Mouse (Mus musculus) v-Abl transformed pro-B cells (cell line): Measurements from ENCODE around the gene Btbd17.

Experiments used
- in situ Hi-C, 2 experiments: fragments of 400-800 bp; cut with MboI; formaldehyde crosslinking; loops; one replicate each; pipeline ENCODE4 v1.15.1; 2025; ENCODE audit not compliant: unreplicated experiment in 2 of 2

Btbd17 gene

GRCm38 (mm10) chr11:114807686-114808427 lies 12.1 kb upstream of the Btbd17 start:
- in situ Hi-C loops = no loop called here

- in situ Hi-C loops = no loop called here
These were observed 11.3 kb upstream of the Btbd17 start for GRCm38 (mm10) chr11:114807025-114807424.

GRCm38 (mm10) chr11:114803990-114804389 lies 8.2 kb upstream of the Btbd17 start:
- in situ Hi-C loops = no loop called here

GRCm38 (mm10) chr11:114802540-114803267 lies 7.0 kb upstream of the Btbd17 start:
- in situ Hi-C loops = no loop called here

- in situ Hi-C loops = no loop called here
These were observed 6.2 kb upstream of the Btbd17 start for GRCm38 (mm10) chr11:114801906-114802305.

- in situ Hi-C loops = loop anchor here (5.0 kb wide), 2 partner anchors 51 to 126 kb away; no protein-coding TSS in a partner anchor
These were observed 2.9 kb upstream of the Btbd17 start, which contains the start of gene Gpr142 for GRCm38 (mm10) chr11:114798624-114799023. Gene Gpr142, plus strand, starts transcription at chr11:114798924.

GRCm38 (mm10) chr11:114797981-114798380 lies 2.2 kb upstream of the Btbd17 start:
- in situ Hi-C loops = loop anchor here (5.0 kb wide), 2 partner anchors 51 to 126 kb away; no protein-coding TSS in a partner anchor

- in situ Hi-C loops = loop anchor here (5.0 kb wide), 2 partner anchors 50 to 125 kb away; no protein-coding TSS in a partner anchor
These were observed 1.4 kb upstream of the Btbd17 start for GRCm38 (mm10) chr11:114797176-114797575.

- in situ Hi-C loops = loop anchor here (5.0 kb wide), 2 partner anchors 48 to 123 kb away; no protein-coding TSS in a partner anchor
These were observed 456 bp downstream of the Btbd17 start for GRCm38 (mm10) chr11:114795231-114795746.

- in situ Hi-C loops = loop anchor here (5.0 kb wide), 2 partner anchors 47 to 122 kb away; no protein-coding TSS in a partner anchor
These were observed 1.1 kb downstream of the Btbd17 start for GRCm38 (mm10) chr11:114794691-114795090.

GRCm38 (mm10) chr11:114793868-114794545 lies 1.7 kb downstream of the Btbd17 start:
- in situ Hi-C loops = no loop called here

- in situ Hi-C loops = no loop called here
These were observed 2.7 kb downstream of the Btbd17 start for GRCm38 (mm10) chr11:114792931-114793494.

GRCm38 (mm10) chr11:114791891-114792411 lies 3.8 kb downstream of the Btbd17 start:
- in situ Hi-C loops = no loop called here

GRCm38 (mm10) chr11:114791351-114791889 lies 4.3 kb downstream of the Btbd17 start:
- in situ Hi-C loops = no loop called here

GRCm38 (mm10) chr11:114790841-114791240 lies 4.9 kb downstream of the Btbd17 start:
- in situ Hi-C loops = no loop called here

- in situ Hi-C loops = no loop called here
These were observed 5.6 kb downstream of the Btbd17 start for GRCm38 (mm10) chr11:114790171-114790570.

GRCm38 (mm10) chr11:114789716-114790115 lies 6.0 kb downstream of the Btbd17 start:
- in situ Hi-C loops = loop anchor here in 1 of 2 experiments (5.0 kb wide), 1 partner anchor 42 kb away; no protein-coding TSS in a partner anchor

- in situ Hi-C loops = loop anchor here in 1 of 2 experiments (5.0 kb wide), 1 partner anchor 42 kb away; no protein-coding TSS in a partner anchor
These were observed 6.6 kb downstream of the Btbd17 start for GRCm38 (mm10) chr11:114789061-114789714.

- in situ Hi-C loops = loop anchor here in 1 of 2 experiments (5.0 kb wide), 1 partner anchor 40 kb away; no protein-coding TSS in a partner anchor
These were observed 8.1 kb downstream of the Btbd17 start for GRCm38 (mm10) chr11:114787611-114788010.
